Mouse (Mus musculus) intestine, embryonic 15.5 days (tissue): Measurements from ENCODE around the gene Fbh1. TPM values are rescaled to one million over a fixed set of nuclear protein-coding genes. Genes with fewer than 3 reads are reported as not detected.
"Not testable (repeated sequence)": the region's sequence is repeated elsewhere in the genome, so short reads cannot be mapped to it uniquely, and the experiment has no call there.

Experiments
- ATAC-seq: fragments of 200-750 bp; cut with Nextera tagmentation; 2 replicates; pipeline ENCODE4 v1.8.0; 2017; ENCODE audit warnings: moderate TSS enrichment, moderate library complexity
- H3K27ac ChIP-seq: fragments of 300-500 bp; sonication (generic); 2 replicates; pipeline ENCODE4 v1.5.1; 2015; ENCODE audit warnings: mild to moderate bottlenecking, inconsistent platforms
- H3K27me3 ChIP-seq: fragments of 300-500 bp; sonication (generic); replicated peaks from 2 replicates; pipeline ENCODE4 v1.6.1; 2015; ENCODE audit warnings: inconsistent platforms
- H3K36me3 ChIP-seq: fragments of 300-500 bp; sonication (generic); 2 replicates; pipeline ENCODE4 v1.6.1; 2015; ENCODE audit warnings: inconsistent platforms
- H3K4me1 ChIP-seq: fragments of 300-500 bp; sonication (generic); replicated peaks from 2 replicates; pipeline ENCODE4 v1.6.1; 2015; ENCODE audit warnings: inconsistent platforms
- H3K4me2 ChIP-seq: fragments of 300-500 bp; sonication (generic); replicated peaks from 2 replicates; pipeline ENCODE4 v1.6.1; 2015; ENCODE audit warnings: mild to moderate bottlenecking, inconsistent platforms
- H3K4me3 ChIP-seq: fragments of 300-500 bp; sonication (generic); replicated peaks from 2 replicates; pipeline ENCODE4 v1.5.1; 2015; ENCODE audit warnings: inconsistent platforms
- H3K9ac ChIP-seq: fragments of 300-500 bp; sonication (generic); 2 replicates; pipeline ENCODE4 v1.6.1; 2015; ENCODE audit warnings: inconsistent platforms
- H3K9me3 ChIP-seq: fragments of 300-500 bp; sonication (generic); 2 replicates; pipeline ENCODE4 v1.6.1; 2016; ENCODE audit warnings: inconsistent platforms
- WGBS: fragments of 180-500 bp; shearing (Covaris S2); methylation state at CpG from one replicate; pipeline ENCODE4 v1.1.7; 2015; 5-methylcytosine and 5-hydroxymethylcytosine counted together
- polyA plus RNA-seq: library from polyadenylated mRNA; unstranded; fragments of >200 nt; fragmentation: Nextera tagmentation; extraction: Ambion mirVana; gene quantifications from 2 replicates; pipeline ENCODE4 v1.2.1, GENCODE M21; 2015

Gene Fbh1
- polyA plus RNA-seq, 1 experiment from 2014 or later: 110 TPM

GRCm38 (mm10) chr2:11713021-11713420 is 64.4 kb downstream of the Fbh1 start:
- no peaks in the 10 kb centered on the region for H3K9me3 ChIP-seq
- no peaks in the 10 kb centered on the region for H3K36me3 ChIP-seq
- no peak overlapping the region for H3K9ac ChIP-seq
- H3K4me1 ChIP-seq: no peaks in the 10 kb centered on the region
- no peaks in the 10 kb centered on the region for H3K27me3 ChIP-seq
- no peak overlapping the region for H3K4me2 ChIP-seq
- no peak overlapping the region for H3K4me3 ChIP-seq
- H3K27ac ChIP-seq: no peak overlapping the region
- ATAC-seq: no peak
- 60% methylated on average over 3 of the region's 3 CpGs for WGBS

GRCm38 (mm10) chr2:11712483-11712990 is 64.8 kb downstream of the Fbh1 start:
- Histone ChIP-seq H3K36me3 (no peaks in the 10 kb centered on the region), H3K9ac (no peak overlapping the region), H3K4me1 (no peaks in the 10 kb centered on the region), H3K9me3 (no peaks in the 10 kb centered on the region), H3K27ac (no peak overlapping the region), H3K4me3 (no peak overlapping the region), H3K27me3 (no peaks in the 10 kb centered on the region), H3K4me2 (no peak overlapping the region)
- 62% methylated on average over 6 of the region's 6 CpGs for WGBS
- ATAC-seq: no peak

GRCm38 (mm10) chr2:11710101-11710500 is 67.3 kb downstream of the Fbh1 start:
- not testable (repeated sequence) for H3K9me3 ChIP-seq, H3K27ac ChIP-seq, H3K4me2 ChIP-seq, H3K36me3 ChIP-seq, H3K27me3 ChIP-seq, ATAC-seq, H3K4me3 ChIP-seq, H3K4me1 ChIP-seq, H3K9ac ChIP-seq
- WGBS: 47% methylated on average over 4 of the region's 4 CpGs

DNA sequence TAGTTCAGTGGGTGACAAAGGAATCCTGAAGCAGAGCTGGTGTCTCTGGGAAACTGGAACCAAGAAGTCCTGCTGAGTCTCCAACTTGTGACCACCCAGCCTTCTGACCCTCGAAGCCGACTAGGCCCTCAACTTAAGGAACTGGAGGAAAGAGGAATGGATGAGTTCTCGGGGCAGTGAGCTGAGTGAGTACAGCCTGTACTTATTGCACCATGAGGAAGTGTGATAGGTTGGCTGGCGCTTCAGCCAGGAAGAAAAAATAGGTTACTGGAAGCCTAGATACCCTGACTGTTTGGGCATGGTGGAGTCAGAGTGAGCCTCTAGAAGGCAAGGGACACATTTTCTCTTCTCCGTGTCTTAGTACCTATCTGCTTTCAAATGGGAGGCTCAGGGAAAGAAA is 68.8 kb downstream of the Fbh1 start:
- Histone ChIP-seq H3K4me2 (no peak overlapping the region), H3K27ac (no peak overlapping the region), H3K36me3 (no peaks in the 10 kb centered on the region), H3K9ac (no peak overlapping the region), H3K27me3 (0 out of 2 replicates have a peak, but pooled peaks cover 2% of the 10 kb centered on the region), H3K9me3 (no peaks in the 10 kb centered on the region), H3K4me1 (peaks cover 8% of the 10 kb centered on the region), H3K4me3 (no peak overlapping the region)
- no peak for ATAC-seq
- whole genome bisulfite sequencing: 82% methylated on average over 5 of the region's 5 CpGs

DNA sequence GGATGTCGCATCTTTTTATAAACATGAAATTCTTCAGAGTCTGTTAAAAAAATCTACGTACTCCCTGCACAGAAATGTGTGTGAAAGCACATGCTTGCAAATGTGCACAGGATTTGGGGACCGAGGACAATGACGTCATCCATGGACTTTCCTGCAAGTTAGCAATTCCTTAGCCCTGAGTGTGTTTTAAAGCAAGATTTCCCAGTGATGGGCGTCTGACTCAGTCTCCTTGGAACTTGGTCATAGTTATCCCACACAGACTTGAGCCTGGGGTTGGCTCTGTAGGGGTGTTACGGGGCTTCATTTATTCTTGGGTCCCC is 70.7 kb downstream of the Fbh1 start:
- no peak overlapping the region for H3K27ac ChIP-seq
- 37% methylated on average over 6 of the region's 6 CpGs for WGBS
- H3K36me3 ChIP-seq: no peaks in the 10 kb centered on the region
- H3K4me1 ChIP-seq: peaks cover 8% of the 10 kb centered on the region
- H3K9ac ChIP-seq: no peak overlapping the region
- no peak overlapping the region for H3K4me3 ChIP-seq
- peak overlapping the region; percentile 98; the same call in 1 of the 2 replicates for H3K4me2 ChIP-seq
- ATAC-seq: no peak
- 0 out of 2 replicates have a peak, but pooled peaks cover 2% of the 10 kb centered on the region for H3K27me3 ChIP-seq
- no peaks in the 10 kb centered on the region for H3K9me3 ChIP-seq

DNA sequence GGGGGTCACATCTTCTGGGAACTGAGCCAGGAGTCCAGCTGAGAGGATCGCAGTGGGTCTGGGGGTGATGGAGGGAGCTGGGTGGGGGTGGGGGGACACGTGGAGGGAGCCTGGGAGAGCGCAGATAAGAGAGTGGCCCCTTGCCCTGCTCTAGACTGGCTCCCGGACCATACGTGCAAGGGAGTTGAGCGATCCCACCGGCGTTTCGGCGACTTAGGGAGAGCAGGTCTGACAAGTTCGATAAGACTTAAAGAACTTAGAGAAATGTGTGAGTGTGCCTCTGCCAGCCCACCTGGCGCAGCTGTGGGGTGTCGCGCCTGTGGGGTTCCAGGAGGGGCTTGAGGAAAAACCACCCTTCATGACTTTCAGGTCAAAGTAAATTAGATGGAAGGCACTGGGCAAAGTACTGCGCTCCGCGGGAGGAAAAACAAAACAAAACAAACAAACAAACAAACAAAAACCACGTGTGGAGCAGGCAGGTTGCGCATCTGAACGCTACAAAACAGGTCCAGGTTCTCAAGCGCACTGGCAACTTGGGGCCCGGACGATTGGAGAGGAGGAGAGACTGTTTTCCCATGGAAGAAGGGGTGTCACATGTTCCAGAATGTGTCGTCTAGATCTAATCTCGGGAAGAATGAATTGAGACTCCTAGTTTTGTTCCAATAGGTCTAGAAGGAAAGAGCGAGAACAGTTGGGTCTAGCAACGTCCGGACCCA is 71.2 kb downstream of the Fbh1 start:
- Histone ChIP-seq H3K4me3 (peak overlapping the region; percentile 67), H3K9ac (peak overlapping the region; percentile 61), H3K27me3 (0 out of 2 replicates have a peak, but pooled peaks cover 2% of the 10 kb centered on the region), H3K27ac (no peak overlapping the region), H3K4me2 (peak overlapping the region; percentile 98), H3K36me3 (no peaks in the 10 kb centered on the region), H3K9me3 (no peaks in the 10 kb centered on the region), H3K4me1 (peaks cover 8% of the 10 kb centered on the region)
- peak; percentile 66 for ATAC-seq
- 3% methylated on average over 28 of the region's 28 CpGs for WGBS

- under 1% methylated on average over 37 of the region's 37 CpGs for WGBS
- Histone ChIP-seq H3K4me1 (peaks cover 8% of the 10 kb centered on the region), H3K4me2 (peak within 1 kb of the TSS; percentile 98), H3K9me3 (no peaks in the 10 kb centered on the region), H3K27ac (no peak within 1 kb of the TSS), H3K9ac (peak within 1 kb of the TSS; percentile 61), H3K36me3 (no peaks in the 10 kb centered on the region), H3K4me3 (peak within 1 kb of the TSS; percentile 67), H3K27me3 (0 out of 2 replicates have a peak, but pooled peaks cover 2% of the 10 kb centered on the region)
- peak; percentile 85 for ATAC-seq
Measured at GRCm38 (mm10) chr2:11705201-11706025, 72.0 kb downstream of the Fbh1 start, which contains the start of gene Il15ra. Il15ra (plus strand) TSS chr2:11705290.

GRCm38 (mm10) chr2:11699905-11700304 is 77.5 kb downstream of the Fbh1 start:
- Histone ChIP-seq H3K4me1 (no peaks in the 10 kb centered on the region), H3K36me3 (no peaks in the 10 kb centered on the region), H3K4me3 (no peak overlapping the region), H3K4me2 (no peak overlapping the region), H3K9ac (no peak overlapping the region), H3K9me3 (no peaks in the 10 kb centered on the region), H3K27me3 (no peaks in the 10 kb centered on the region), H3K27ac (no peak overlapping the region)
- 89% methylated on average over 2 of the region's 2 CpGs for WGBS
- no peak for ATAC-seq

DNA sequence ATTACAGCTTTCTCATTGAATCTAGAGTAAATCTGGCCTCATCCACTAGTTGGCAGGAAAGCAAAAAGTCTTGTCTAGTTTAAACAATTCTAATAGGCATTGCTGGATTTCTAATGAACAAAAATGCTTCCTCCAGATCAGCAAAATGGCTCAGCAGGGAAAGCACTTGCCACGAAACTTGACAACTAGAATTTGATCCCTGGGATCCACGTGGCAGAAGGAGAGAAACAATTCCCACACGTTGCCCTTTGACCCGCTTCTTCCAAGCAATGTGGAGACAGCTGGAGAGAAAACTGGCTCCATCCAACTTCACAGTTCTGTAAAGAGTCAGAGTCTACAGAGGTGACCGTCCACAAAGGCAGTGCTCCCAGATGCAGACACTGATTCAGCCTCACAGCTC is 78.4 kb downstream of the Fbh1 start:
- Histone ChIP-seq H3K4me1 (no peaks in the 10 kb centered on the region), H3K27me3 (no peaks in the 10 kb centered on the region), H3K9ac (no peak overlapping the region), H3K4me3 (no peak overlapping the region), H3K4me2 (no peak overlapping the region), H3K9me3 (no peaks in the 10 kb centered on the region), H3K27ac (no peak overlapping the region), H3K36me3 (no peaks in the 10 kb centered on the region)
- ATAC-seq: no peak
- 57% methylated on average over 5 of the region's 5 CpGs for WGBS

- no peak overlapping the region for H3K4me2 ChIP-seq
- H3K27me3 ChIP-seq: no peaks in the 10 kb centered on the region
- WGBS: 45% methylated on average over 2 of the region's 2 CpGs
- no peaks in the 10 kb centered on the region for H3K9me3 ChIP-seq
- no peaks in the 10 kb centered on the region for H3K4me1 ChIP-seq
- no peaks in the 10 kb centered on the region for H3K36me3 ChIP-seq
- no peak overlapping the region for H3K4me3 ChIP-seq
- no peak overlapping the region for H3K27ac ChIP-seq
- H3K9ac ChIP-seq: no peak overlapping the region
- ATAC-seq: no peak
Measured at GRCm38 (mm10) chr2:11695867-11696266, 81.5 kb downstream of the Fbh1 start.

DNA sequence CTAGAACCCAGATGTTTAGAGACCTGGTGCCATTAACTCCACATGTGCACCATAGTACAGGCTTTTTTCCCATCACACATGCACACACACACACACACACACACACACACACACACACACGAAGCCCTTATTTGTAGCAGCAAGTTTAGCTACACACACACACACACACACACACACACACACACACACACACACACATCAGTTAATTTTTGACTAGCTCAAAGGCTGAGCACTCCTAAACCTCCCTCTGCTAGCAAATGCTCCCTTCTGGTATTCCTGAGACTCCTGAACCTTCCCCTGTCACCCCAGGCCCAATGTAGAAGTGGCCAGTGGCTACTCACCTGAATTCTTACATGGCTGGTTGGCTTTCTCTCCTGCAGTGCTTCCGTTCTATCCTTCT is 83.3 kb downstream of the Fbh1 start:
- Histone ChIP-seq H3K4me3 (no peak overlapping the region), H3K36me3 (no peaks in the 10 kb centered on the region), H3K4me2 (no peak overlapping the region), H3K27ac (no peak overlapping the region), H3K27me3 (no peaks in the 10 kb centered on the region), H3K4me1 (no peaks in the 10 kb centered on the region), H3K9me3 (no peaks in the 10 kb centered on the region), H3K9ac (no peak overlapping the region)
- ATAC-seq: no peak
- 63% methylated on average over 2 of the region's 2 CpGs for WGBS

GRCm38 (mm10) chr2:11693352-11693751 is 84.0 kb downstream of the Fbh1 start:
- no peak for ATAC-seq
- no peaks in the 10 kb centered on the region for H3K36me3 ChIP-seq
- no peak overlapping the region for H3K9ac ChIP-seq
- no peaks in the 10 kb centered on the region for H3K9me3 ChIP-seq
- H3K4me2 ChIP-seq: no peak overlapping the region
- H3K27ac ChIP-seq: no peak overlapping the region
- WGBS: 92% methylated on average over 4 of the region's 4 CpGs
- no peaks in the 10 kb centered on the region for H3K4me1 ChIP-seq
- H3K4me3 ChIP-seq: no peak overlapping the region
- no peaks in the 10 kb centered on the region for H3K27me3 ChIP-seq
